ENCODE assay signal across 9 mouse cellular contexts in the genomic region with DNA sequence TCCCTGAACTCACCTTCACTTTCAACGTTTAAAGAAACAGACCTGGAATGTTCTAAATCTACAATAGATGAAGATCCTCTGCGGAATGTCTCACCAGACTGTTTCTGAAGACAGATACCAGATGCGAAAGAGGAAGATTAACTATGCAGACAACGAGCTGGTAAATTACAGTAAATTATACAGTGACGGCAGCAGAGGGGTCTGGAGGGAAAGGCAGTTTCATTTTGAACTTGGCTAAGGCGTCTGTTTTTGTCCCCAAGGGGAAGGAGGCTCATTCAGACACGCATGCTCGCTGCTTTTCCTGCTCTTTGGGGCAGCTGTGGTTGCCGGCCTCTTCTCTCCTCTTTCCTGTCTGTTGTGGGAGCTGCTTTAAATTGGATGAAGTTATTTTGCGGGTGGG. TPM values are rescaled to one million over a fixed set of nuclear protein-coding genes. Genes with fewer than 3 reads are reported as not detected.
DNase-seq lines count a peak whose midpoint lies in the region; ATAC-seq lines count a peak whose summit lies in the region.
"Had no signal": no experiment of that assay in that cellular context is flagged by ENCODE, and none has a peak within 500 bp of the region (broad histone marks: within the 10 kb centered on the region; RNA-seq: fewer than 3 reads in every experiment).

No protein-coding gene starts in this region.

- H3K27me3 ChIP-seq in heart, embryonic 15.5 days = no peaks in the 10 kb centered on the region
- H3K27me3 ChIP-seq in midbrain, embryonic 16.5 days (ENCODE audit: control insufficient read depth, insufficient read depth, low read depth, low read length) = no peaks in the 10 kb centered on the region
- H3K27me3 ChIP-seq in midbrain, embryonic 11.5 days (ENCODE audit: control insufficient read depth, insufficient read depth, low read length) = no peaks in the 10 kb centered on the region
- H3K27me3 ChIP-seq in splenic B cell, adult 2 months (ENCODE audit: control insufficient read depth, insufficient read depth, low read length, poor library complexity, severe bottlenecking) = no peaks in the 10 kb centered on the region

- no peaks in the 10 kb centered on the region for H3K4me1 ChIP-seq in heart, embryonic 15.5 days (replicated peaks)
- H3K4me1 ChIP-seq in midbrain, embryonic 16.5 days (ENCODE audit: control insufficient read depth, insufficient read depth, low read length) = no peaks in the 10 kb centered on the region
- H3K4me1 ChIP-seq in midbrain, embryonic 11.5 days (ENCODE audit: control insufficient read depth, insufficient read depth, low read length) = no peaks in the 10 kb centered on the region

- H3K4me3 ChIP-seq in heart, embryonic 15.5 days = no peak overlapping the region
- H3K4me3 ChIP-seq in midbrain, embryonic 16.5 days (ENCODE audit: low read depth, low read length) = no peak overlapping the region
- no peak overlapping the region for H3K4me3 ChIP-seq in midbrain, embryonic 11.5 days (ENCODE audit: low read depth, low read length)
- H3K4me3 ChIP-seq: left cerebral cortex, adult 2 months had no signal

- no peak overlapping the region for H3K27ac ChIP-seq in heart, embryonic 15.5 days
- no peak overlapping the region for H3K27ac ChIP-seq in midbrain, embryonic 16.5 days (ENCODE audit: low read length)
- no peak overlapping the region for H3K27ac ChIP-seq in midbrain, embryonic 11.5 days (ENCODE audit: low read depth, low read length)
- H3K27ac ChIP-seq: left cerebral cortex, adult 2 months had no signal

- no peak for ATAC-seq in heart, embryonic 15.5 days (replicated peaks; ENCODE audit: insufficient number of reproducible peaks, insufficient read depth, low FRiP score, low read depth)
- ATAC-seq in midbrain, embryonic 16.5 days = no peak
- no peak for ATAC-seq in midbrain, embryonic 11.5 days (ENCODE audit: low FRiP score)

- H3K9me3 ChIP-seq in heart, embryonic 15.5 days (replicated peaks) = no peaks in the 10 kb centered on the region
- no peaks in the 10 kb centered on the region for H3K9me3 ChIP-seq in midbrain, embryonic 16.5 days (replicated peaks; ENCODE audit: control insufficient read depth, low read length, poor library complexity, severe bottlenecking)
- no peaks in the 10 kb centered on the region for H3K9me3 ChIP-seq in midbrain, embryonic 11.5 days (ENCODE audit: control insufficient read depth, low read length)

- WGBS in heart, embryonic 15.5 days = 42% methylated on average over 10 of the region's 10 CpGs
- WGBS in midbrain, embryonic 16.5 days = 71% methylated on average over 10 of the region's 10 CpGs
- 76% methylated on average over 10 of the region's 10 CpGs for WGBS in midbrain, embryonic 11.5 days

- no peaks in the 10 kb centered on the region for H3K36me3 ChIP-seq in heart, embryonic 15.5 days
- no peaks in the 10 kb centered on the region for H3K36me3 ChIP-seq in midbrain, embryonic 16.5 days (ENCODE audit: control insufficient read depth, insufficient read depth, low read length)
- no peaks in the 10 kb centered on the region for H3K36me3 ChIP-seq in midbrain, embryonic 11.5 days (ENCODE audit: control insufficient read depth, insufficient read depth, low read length)
- H3K36me3 ChIP-seq in splenic B cell, adult 2 months (ENCODE audit: control insufficient read depth, insufficient read depth, low read length, poor library complexity, severe bottlenecking) = no peaks in the 10 kb centered on the region

- no peak for DNase-seq in heart, adult 18-20 months
- no peak for DNase-seq in midbrain, embryonic 11.5 days (ENCODE audit: low spot score, missing footprints)
- DNase-seq in heart, postnatal 4 days = peak; percentile 25
- peak; percentile 24 for DNase-seq in splenic B cell, adult 2 months (ENCODE audit: low read depth, low spot score)
- DNase-seq in c-Kit-positive CD71-positive TER-119-positive erythroid progenitor cells, embryonic 14.5 days (ENCODE audit: low spot score) = no peak
- DNase-seq in cerebellum, postnatal 4 days (ENCODE audit: low spot score in 2 of 2) = no peak

- H3K4me2 ChIP-seq in heart, embryonic 15.5 days = peak overlapping the region; percentile 21; the same call in 1 of the 2 replicates
- H3K4me2 ChIP-seq in midbrain, embryonic 16.5 days (ENCODE audit: low read length) = 0 out of 2 replicates have a peak overlapping the region, but pooled peaks have one; percentile 12
- no peak overlapping the region for H3K4me2 ChIP-seq in midbrain, embryonic 11.5 days

- H3K9ac ChIP-seq in heart, embryonic 15.5 days = no peak overlapping the region
- H3K9ac ChIP-seq in midbrain, embryonic 16.5 days (ENCODE audit: low read depth, low read length) = no peak overlapping the region
- H3K9ac ChIP-seq in midbrain, embryonic 11.5 days (ENCODE audit: low read length) = no peak overlapping the region

RNA-seq across cellular contexts. Expression of gene Mtx3, which starts 15.7 kb away (rescaled TPM):
- 2.3 and 2.9 TPM in 2 replicates for polyA plus RNA-seq in heart, embryonic 15.5 days (2015; fragmentation: Nextera tagmentation; extraction: Ambion mirVana)
- 1 to 10 TPM; 4.4 to 5.1 TPM for total RNA-seq in heart, adult 18-20 months (2021)
- polyA plus RNA-seq in midbrain, embryonic 16.5 days (2015; fragmentation: Nextera tagmentation; extraction: Ambion mirVana) = 3.7 and 4.3 TPM in 2 replicates
- 4.9 and 5.9 TPM in 2 replicates for polyA plus RNA-seq in midbrain, embryonic 11.5 days (2014; fragmentation: Nextera tagmentation; extraction: Ambion mirVana)
- 10 to 100 TPM; 15.1 to 15.9 TPM for total RNA-seq in heart, postnatal 4 days (2021)

RNA-seq across cellular contexts. Expression of gene Thbs4, which starts 34.2 kb away (rescaled TPM):
- 28.6 and 38.2 TPM in 2 replicates for polyA plus RNA-seq in heart, embryonic 15.5 days (2015; fragmentation: Nextera tagmentation; extraction: Ambion mirVana)
- 1 to 10 TPM; 4.5 to 5.3 TPM for total RNA-seq in heart, adult 18-20 months (2021)
- polyA plus RNA-seq in midbrain, embryonic 16.5 days (2015; fragmentation: Nextera tagmentation; extraction: Ambion mirVana) = 1.6 and 1.7 TPM in 2 replicates
- 1.6 and 1.8 TPM in 2 replicates for polyA plus RNA-seq in midbrain, embryonic 11.5 days (2014; fragmentation: Nextera tagmentation; extraction: Ambion mirVana)
- total RNA-seq in heart, postnatal 4 days (2021) = 10 to 100 TPM; 23.8 to 27.2 TPM

Comparison
In these comparisons a context has a peak if more than half of its experiments do, and no peak if none do; other contexts are left out.
1. DNase-seq: peak in heart, postnatal 4 days (single experiment) and splenic B cell, adult 2 months (single experiment); none in heart, adult 18-20 months (0 of 2), midbrain, embryonic 11.5 days (single experiment), c-Kit-positive CD71-positive TER-119-positive erythroid progenitor cells, embryonic 14.5 days (single experiment) and cerebellum, postnatal 4 days (0 of 2).
2. RNA of gene Thbs4, which starts 34.2 kb away (polyA plus RNA-seq): 28.6 to 38.2 TPM in heart, embryonic 15.5 days; 1.6 to 1.8 TPM in midbrain, embryonic 11.5 days and 1.6 to 1.7 TPM in midbrain, embryonic 16.5 days; every median in the first group is over 10 times any median in the second.